Mouse (Mus musculus) B cell, adult 2 months (primary cell): ENCODE results near the gene Dennd4c.
A peak's percentile ranks its signal among the peaks of the same experiment; 100 is the strongest.

ENCODE experiments used
- DNase-seq, 2 experiments: peaks; one replicate each; pipeline ENCODE4 v3.0.0; 2022

The Dennd4c gene

DNA sequence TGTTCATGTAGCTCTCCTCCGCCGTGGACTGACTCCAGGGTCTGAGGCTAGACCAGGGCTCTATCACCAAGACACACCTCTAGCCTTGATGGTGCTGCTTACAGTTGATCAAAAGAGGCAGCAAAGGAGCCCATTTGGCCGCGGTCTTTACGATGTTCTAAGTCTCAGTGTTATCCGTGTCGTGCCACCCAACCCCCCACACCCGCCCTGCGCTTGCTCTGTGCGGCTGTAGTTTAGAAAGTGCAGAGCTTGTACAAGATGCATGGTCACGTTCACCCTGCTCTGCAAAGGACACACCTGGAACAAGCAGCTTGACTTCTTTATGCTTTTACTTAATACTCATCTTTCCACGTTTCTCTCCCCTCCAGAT lies 137.4 kb downstream of the Dennd4c start:
- peak in 1 of 2 experiments; percentile 21 for DNase-seq

DNA sequence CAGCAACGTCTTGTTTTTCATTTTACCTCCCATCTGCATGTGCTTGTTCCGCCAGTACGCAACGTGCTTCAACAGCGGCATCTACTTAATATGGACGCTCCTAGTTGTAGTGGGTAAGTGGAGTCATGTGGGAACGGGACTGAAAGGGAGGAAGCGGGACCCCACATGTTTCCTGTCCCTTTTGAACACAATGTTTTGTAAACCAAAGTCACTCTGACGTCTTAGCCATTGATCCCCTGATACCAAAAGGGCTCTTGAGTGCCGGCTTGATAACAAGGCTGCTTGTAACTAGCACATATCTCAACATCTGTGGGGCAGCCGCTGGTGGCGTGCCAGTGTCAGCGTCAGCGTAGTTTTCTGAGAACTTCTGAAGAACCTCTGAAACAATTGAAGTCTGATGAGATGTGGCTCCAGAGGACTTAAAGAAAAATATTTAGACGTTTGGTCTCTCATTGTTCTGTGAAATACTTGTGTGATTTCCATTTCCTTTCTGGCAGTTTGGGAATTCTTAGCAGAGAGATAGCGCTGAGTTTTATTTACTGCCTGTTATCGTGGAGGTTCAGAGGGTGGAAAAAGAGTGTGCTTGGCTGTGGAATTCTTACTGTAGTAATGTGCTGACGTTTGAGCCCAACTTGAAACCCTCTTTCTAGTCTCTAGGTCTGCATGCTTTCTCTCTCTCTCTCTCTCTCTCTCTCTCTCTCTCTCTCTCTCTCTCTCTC lies 138.0 kb downstream of the Dennd4c start:
- peak; percentile 38 to 46 for DNase-seq

DNA sequence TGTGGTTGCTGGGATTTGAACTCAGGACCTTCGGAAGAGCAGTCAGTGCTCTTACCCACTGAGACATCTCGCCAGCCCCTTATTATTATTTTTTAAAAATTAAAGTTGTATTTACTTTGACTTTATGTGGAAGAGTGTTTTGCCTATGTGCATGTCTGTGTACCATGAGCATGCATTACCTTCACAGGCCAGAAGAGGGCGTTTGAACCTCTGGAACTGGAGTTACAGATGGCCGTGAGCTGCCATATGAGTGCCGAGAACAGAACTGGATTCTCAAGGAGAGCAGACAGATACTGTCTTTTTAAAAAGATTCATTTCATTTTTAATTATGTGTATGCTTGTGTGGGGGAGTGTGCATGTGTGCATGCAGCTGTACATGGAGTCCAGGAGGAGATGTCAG lies 139.5 kb downstream of the Dennd4c start:
- peak; percentile 42 to 46 for DNase-seq

DNA sequence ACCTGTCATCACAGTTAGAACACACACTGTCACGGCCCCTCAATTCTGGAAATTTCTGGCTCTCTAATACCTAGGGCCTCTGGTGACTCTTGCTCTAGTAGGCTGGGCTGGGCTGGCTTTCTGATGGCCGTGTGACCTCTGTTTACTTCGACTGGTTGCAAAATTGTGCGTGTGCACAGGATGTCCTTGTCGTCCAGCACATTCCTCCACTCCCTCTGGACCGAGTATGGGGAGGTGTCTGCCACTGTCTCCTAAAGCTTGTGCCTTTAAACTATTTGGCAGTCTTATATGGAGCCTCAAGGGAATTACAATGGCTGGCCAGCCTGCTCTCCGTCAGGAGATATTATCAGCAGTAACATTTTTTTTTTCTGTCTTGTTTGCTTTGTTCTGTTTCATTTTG lies 149.1 kb downstream of the Dennd4c start:
- DNase-seq = no peak

DNA sequence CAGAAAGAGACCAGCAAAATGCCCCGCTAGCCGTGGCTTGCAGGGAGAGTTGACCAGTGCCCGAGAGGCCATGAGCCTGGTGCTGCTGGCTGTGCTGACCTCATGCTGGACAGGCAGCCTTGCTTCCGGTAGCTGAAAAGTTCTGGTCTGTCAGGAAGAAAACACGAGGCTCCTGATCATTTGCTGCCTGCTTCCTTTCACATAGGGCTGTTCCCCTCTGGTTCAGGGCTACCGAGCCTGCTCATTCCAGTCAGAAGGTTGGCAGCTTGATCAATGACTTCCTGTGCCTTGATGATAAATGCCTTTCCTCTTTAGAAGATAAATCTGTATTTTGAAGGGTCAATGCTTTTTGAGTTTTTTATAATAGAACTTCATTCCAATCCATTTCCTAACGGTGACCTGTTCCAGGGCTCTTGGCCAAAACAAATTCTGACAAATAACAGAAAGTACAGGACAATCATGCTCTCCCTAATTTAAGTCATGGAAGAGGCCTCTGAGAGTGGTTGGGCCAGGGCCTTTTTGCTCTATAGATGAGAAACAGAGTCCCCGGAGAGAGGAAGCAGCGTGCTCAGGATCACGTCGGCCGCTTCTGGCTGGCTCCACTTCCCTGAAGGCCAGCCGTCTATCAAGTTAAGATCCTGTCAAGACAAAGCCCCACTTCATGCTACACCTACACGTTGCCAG lies 150.6 kb downstream of the Dennd4c start:
- DNase-seq = no peak
